Mouse (Mus musculus): Measurements from ENCODE around the gene Yae1d1. TPM values are rescaled to one million over a fixed set of nuclear protein-coding genes. Genes with fewer than 3 reads are reported as not detected.

Yae1d1 gene
- polyA plus RNA-seq (2015; fragmentation: Nextera tagmentation; extraction: Ambion mirVana): 100 and 102 TPM in 2 replicates

DNA sequence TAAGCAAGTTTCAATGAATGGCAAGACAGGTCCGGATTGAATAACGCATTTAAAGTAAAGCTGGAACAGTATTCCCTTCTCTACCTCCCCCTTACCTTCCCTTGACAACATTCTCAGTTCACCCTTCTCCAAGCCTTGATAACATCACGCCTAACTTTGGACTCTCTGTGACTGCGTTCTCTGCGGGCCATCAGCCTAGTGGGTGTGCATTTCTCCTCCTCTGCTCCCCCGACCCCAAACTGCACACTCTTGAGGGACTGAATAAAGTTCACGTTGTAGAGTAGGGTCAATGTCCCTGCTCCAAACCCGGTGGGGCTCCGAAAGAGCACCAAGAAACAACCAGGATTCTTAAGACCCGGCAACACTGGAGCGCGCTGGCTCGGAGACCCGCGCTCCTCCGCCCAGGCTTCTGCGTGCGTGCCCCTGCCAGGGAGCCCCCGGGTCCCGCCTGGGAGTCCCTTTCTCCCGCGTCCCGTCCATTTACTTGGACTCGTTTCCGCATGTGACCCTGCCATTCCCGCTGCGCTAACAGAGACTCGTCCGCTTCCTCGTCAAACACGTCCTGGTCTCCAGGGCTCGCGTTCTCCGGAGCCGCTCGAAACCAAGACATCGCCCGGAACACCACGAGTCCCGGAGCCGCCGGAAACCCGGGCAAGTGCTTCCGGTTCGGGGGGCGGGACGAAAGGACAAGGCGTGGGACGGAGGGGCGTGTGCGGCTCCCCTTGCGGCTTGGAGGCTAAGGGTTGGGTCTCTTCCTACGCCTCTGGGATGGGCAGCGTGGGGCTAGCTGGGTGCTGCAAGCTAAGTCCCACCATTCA is at the start of gene Yae1d1:
Yae1d1 (minus strand) TSS at position 653 of the 818 bp plus-strand sequence.
- Histone ChIP-seq H3K4me3 (peak within 1 kb of the TSS; percentile 85), H3K9ac (peak within 1 kb of the TSS; percentile 90), H3K9me3 (no peaks in the 10 kb centered on the region), H3K27ac (peak within 1 kb of the TSS; percentile 86), H3K27me3 (no peaks in the 10 kb centered on the region), H3K4me2 (peak within 1 kb of the TSS; percentile 83), H3K36me3 (no peaks in the 10 kb centered on the region; the same call in 1 of the 2 replicates), H3K4me1 (replicated peaks) (peaks cover 11% of the 10 kb centered on the region)
- under 1% methylated on average over 54 of the region's 54 CpGs for WGBS
- peak; percentile 99 for ATAC-seq (ENCODE audit: low FRiP score)

DNA sequence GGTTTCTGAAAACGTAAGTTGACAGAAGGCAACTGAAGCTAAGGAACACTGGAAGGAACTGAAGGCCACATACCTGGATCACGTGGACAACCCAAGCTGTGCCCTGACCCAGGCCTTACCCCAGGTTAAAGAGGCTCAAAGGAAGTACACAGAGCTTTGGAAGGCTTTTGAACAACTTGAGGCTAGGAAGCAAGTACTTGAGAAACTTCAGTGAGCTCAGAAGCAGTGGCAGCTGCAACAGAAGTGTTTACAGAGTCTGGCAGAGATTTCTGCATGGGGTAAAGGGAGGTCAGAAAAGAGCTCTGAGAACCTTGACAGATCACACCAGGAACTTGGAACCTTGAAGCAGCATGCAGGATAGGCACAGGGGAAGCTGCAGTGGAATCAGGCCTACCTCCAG is 45.7 kb upstream of the Yae1d1 start:
- H3K27ac ChIP-seq: no peak overlapping the region
- no peak overlapping the region for H3K4me2 ChIP-seq
- no peaks in the 10 kb centered on the region for H3K4me1 ChIP-seq (replicated peaks)
- no peak overlapping the region for H3K4me3 ChIP-seq
- no peaks in the 10 kb centered on the region for H3K36me3 ChIP-seq
- no peaks in the 10 kb centered on the region for H3K9me3 ChIP-seq
- H3K9ac ChIP-seq: no peak overlapping the region
- no peaks in the 10 kb centered on the region for H3K27me3 ChIP-seq
- WGBS: 75% methylated on average over 2 of the region's 2 CpGs
- ATAC-seq (ENCODE audit: low FRiP score): no peak

DNA sequence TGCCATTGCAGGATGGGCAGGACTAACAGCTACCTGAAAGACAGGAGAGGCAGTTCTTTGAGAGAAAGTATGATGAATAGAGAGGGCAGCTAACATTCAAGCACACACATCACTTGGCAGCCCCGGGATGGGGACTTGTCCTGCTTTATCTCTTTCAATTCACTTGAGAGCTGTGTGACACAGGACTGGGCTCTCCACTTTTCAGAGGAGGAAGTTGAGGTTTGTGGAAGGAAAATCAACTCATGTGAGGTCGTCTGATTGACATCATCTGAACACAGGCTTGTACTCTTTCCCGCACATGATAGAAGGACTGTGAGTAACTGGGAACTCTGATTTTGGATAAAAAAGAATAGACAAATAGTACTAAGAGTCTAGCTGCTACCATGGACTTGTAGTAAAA is 23.5 kb upstream of the Yae1d1 start:
- ATAC-seq (ENCODE audit: low FRiP score): no peak

DNA sequence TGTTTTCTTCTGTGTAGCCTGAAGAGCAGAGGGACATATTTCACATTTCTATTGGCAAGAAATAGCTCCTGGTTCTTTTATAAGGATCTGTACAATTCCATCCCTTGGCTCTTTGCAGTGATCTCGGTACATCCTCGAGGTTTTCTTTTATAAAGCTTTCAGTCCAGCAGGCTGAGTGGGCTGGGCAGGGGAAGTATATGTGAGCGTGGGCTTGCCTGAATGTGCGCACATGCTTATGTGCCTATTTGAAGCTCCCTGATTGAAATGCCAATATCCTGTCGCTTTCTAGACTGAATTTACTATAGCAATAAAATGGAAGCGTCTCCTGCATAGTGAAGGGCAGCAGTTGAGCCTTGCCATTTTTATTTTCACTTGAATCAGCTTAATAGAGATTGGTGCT is 20.1 kb upstream of the Yae1d1 start:
- 82% methylated on average over 6 of the region's 6 CpGs for whole genome bisulfite sequencing
- no peak overlapping the region for H3K4me2 ChIP-seq
- H3K27me3 ChIP-seq: no peaks in the 10 kb centered on the region
- no peak overlapping the region for H3K4me3 ChIP-seq
- H3K36me3 ChIP-seq: no peaks in the 10 kb centered on the region
- no peaks in the 10 kb centered on the region for H3K4me1 ChIP-seq (replicated peaks)
- no peak overlapping the region for H3K9ac ChIP-seq
- H3K27ac ChIP-seq: no peak overlapping the region
- no peak for ATAC-seq (ENCODE audit: low FRiP score)
- no peaks in the 10 kb centered on the region for H3K9me3 ChIP-seq

More for the DNA sequence above, 23.5 kb upstream of the Yae1d1 start:
- H3K4me2 ChIP-seq: no peak overlapping the region
- no peak overlapping the region for H3K27ac ChIP-seq
- H3K27me3 ChIP-seq: no peaks in the 10 kb centered on the region
- 81% methylated on average over 3 of the region's 3 CpGs for WGBS
- H3K4me1 ChIP-seq (replicated peaks): no peaks in the 10 kb centered on the region
- no peaks in the 10 kb centered on the region for H3K36me3 ChIP-seq
- H3K9me3 ChIP-seq: no peaks in the 10 kb centered on the region
- no peak overlapping the region for H3K9ac ChIP-seq
- H3K4me3 ChIP-seq: no peak overlapping the region

DNA sequence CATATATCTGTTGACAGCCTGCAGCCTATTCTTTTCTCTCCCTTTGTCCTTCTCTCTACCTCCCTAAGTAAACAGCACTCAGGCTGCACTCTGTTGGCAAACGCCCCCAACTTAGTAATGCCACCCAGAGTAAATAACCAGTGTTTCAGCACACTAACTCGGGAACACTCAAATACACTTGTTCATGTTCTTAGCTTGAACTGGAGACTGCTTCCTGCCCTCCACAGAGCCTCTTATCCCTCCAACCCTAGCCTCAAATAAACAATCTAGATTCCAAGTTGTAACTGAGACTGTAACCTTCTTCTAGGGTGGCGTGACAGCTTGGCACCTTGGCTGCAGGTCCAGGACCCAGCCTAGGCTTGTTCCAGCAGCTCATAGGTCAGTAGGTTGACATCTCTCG is 17.9 kb upstream of the Yae1d1 start:
- Histone ChIP-seq H3K27ac (no peak overlapping the region), H3K9me3 (no peaks in the 10 kb centered on the region), H3K27me3 (no peaks in the 10 kb centered on the region), H3K4me2 (no peak overlapping the region), H3K4me1 (replicated peaks) (no peaks in the 10 kb centered on the region), H3K9ac (no peak overlapping the region), H3K4me3 (no peak overlapping the region), H3K36me3 (no peaks in the 10 kb centered on the region)
- 84% methylated on average over 4 of the region's 4 CpGs for WGBS
- no peak for ATAC-seq (ENCODE audit: low FRiP score)

DNA sequence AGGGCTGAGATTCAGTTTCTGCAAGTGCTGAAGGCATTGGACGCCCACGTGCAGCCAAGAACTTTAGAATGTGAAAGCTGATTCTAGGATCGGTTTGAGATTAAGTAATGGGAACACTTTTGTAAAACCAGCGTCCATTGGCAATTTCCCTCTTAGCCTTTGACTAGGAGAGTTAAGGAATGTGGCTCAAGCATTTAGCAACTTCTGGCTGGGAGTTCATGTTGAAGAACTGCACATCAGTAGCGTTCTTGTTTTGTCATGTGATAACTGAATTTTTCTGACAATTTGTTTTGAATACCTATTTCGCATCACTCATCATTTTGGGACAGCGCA is 332 bp upstream of the Yae1d1 start:
- peaks cover 11% of the 10 kb centered on the region for H3K4me1 ChIP-seq (replicated peaks)
- peak overlapping the region; percentile 83 for H3K4me2 ChIP-seq
- H3K4me3 ChIP-seq: peak overlapping the region; percentile 85
- WGBS: 39% methylated on average over 7 of the region's 7 CpGs
- H3K27me3 ChIP-seq: no peaks in the 10 kb centered on the region
- H3K36me3 ChIP-seq: no peaks in the 10 kb centered on the region
- peak overlapping the region; percentile 86 for H3K27ac ChIP-seq
- H3K9me3 ChIP-seq: no peaks in the 10 kb centered on the region
- peak; percentile 21; the same call in 1 of the 2 replicates for ATAC-seq (ENCODE audit: low FRiP score)
- peak overlapping the region; percentile 90 for H3K9ac ChIP-seq

DNA sequence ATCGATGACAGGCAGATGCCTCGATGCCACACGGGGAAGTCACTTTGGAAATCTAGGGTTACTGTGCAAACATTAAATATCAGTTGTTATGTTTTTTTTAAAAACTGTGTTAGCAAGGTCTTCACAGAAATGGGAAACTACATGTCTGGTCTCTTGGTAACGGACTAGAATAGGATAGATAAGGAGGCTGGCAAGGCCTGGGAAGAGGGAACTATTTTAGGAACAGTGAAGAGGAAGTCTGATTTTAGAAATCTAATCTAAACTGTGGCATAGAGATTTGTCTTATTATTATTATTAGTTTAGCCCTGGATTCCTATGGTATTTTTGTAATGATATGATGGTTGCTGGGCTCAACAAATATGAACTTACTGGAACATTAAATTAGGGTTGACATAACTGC is 1.1 kb downstream of the Yae1d1 start:
- Histone ChIP-seq H3K27ac (no peak overlapping the region), H3K4me3 (peak overlapping the region; percentile 85), H3K4me1 (replicated peaks) (peaks cover 11% of the 10 kb centered on the region), H3K9me3 (no peaks in the 10 kb centered on the region), H3K27me3 (no peaks in the 10 kb centered on the region), H3K4me2 (peak overlapping the region; percentile 83), H3K36me3 (peaks cover 9% of the 10 kb centered on the region), H3K9ac (0 out of 2 replicates have a peak overlapping the region, but pooled peaks have one; percentile 29)
- ATAC-seq (ENCODE audit: low FRiP score): no peak
- 91% methylated on average over 4 of the region's 4 CpGs for WGBS

DNA sequence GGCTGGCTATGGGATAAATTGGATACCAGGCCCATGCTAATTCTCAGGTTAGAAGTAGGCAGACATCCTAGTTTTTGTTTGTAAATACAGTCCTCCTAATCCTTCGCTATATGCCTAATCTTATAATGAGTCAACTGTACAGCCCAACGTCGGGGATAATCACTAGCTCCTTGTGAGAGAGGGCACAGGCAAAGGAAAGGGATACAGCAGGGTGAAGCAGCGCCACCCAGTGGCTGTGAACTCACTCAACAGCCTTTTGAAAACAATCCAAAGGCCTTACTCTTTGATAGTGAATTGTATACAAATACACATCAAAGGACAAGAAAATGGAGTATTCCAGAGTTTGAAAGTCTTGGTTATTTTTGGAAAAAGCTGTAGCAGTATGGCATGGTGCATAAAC is 10.0 kb downstream of the Yae1d1 start:
- Histone ChIP-seq H3K4me3 (no peak overlapping the region), H3K36me3 (peaks cover 53% of the 10 kb centered on the region), H3K9me3 (0 out of 2 replicates have a peak, but pooled peaks cover 3% of the 10 kb centered on the region), H3K4me2 (no peak overlapping the region), H3K4me1 (replicated peaks) (no peaks in the 10 kb centered on the region), H3K9ac (no peak overlapping the region), H3K27me3 (no peaks in the 10 kb centered on the region), H3K27ac (no peak overlapping the region)
- 44% methylated on average over 4 of the region's 4 CpGs for WGBS
- ATAC-seq (ENCODE audit: low FRiP score): no peak

DNA sequence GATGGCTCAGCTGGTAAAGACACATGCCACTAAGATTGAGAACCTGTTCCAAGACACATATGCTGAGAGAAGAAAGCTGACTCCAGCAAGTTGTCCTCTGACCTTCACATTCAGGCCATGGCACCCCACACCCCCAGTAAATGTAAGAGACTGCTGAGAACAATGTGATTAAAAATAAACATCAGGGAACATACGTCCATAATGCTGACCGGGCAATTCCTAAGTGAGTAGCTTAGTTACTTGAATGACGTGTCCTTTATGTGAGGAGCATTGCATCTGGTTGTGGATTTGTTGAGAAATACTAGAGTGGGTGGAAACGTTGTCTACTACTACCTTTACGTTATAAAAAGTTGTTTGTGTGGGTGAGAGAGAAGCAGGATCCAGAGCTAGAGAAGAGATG is 10.5 kb downstream of the Yae1d1 start:
- 0 out of 2 replicates have a peak, but pooled peaks cover 3% of the 10 kb centered on the region for H3K9me3 ChIP-seq
- H3K27ac ChIP-seq: no peak overlapping the region
- no peak overlapping the region for H3K4me3 ChIP-seq
- no peaks in the 10 kb centered on the region for H3K4me1 ChIP-seq (replicated peaks)
- no peak overlapping the region for H3K4me2 ChIP-seq
- H3K27me3 ChIP-seq: no peaks in the 10 kb centered on the region
- H3K9ac ChIP-seq: no peak overlapping the region
- H3K36me3 ChIP-seq: peaks cover 50% of the 10 kb centered on the region
- 84% methylated on average over 5 of the region's 5 CpGs for WGBS
- ATAC-seq (ENCODE audit: low FRiP score): no peak

DNA sequence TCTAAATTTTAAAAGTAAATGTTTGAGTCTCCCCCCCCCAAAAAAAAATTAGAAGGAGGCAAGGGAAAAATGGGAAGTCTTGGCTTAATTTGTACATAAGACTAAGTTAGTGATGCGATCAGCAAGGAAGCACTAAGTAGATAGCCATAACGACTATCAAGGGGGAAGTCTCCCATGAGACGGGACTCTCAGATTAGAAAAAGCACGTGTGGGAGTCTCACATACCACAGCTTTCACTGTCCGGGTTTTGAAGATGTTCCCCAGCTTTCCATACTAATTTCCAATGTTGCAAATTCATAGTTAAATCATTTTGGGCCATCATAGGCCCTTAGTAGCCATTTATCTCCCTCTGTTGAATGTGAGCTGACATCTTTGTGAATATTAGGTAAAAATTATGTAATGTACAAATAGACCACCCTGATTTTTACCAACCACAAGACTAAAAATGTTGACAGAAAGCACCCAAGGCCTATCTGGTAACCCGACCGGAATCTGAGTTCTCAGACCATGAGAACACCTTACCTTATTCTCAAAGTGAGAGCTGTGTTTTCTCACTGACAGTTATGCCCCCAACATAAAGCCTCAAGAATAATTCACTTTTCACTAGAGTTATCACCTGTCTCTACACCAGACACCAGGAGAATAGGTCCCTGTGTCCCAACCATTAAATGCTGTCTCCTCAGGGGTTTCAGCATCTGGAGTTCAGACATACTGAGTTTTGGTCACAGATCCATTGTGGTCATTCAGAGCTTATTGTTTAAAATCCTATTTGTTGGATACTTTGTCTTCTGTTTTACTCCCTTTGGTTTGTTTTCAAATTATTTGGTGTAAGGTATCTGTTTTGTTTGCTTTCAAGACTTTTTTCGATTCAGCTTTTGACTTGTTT is 16.1 kb downstream of the Yae1d1 start:
- no peak overlapping the region for H3K27ac ChIP-seq
- no peak overlapping the region for H3K4me3 ChIP-seq
- H3K36me3 ChIP-seq: peaks cover 6% of the 10 kb centered on the region; the same call in 1 of the 2 replicates
- 0 out of 2 replicates have a peak, but pooled peaks cover 3% of the 10 kb centered on the region for H3K9me3 ChIP-seq
- no peak for ATAC-seq (ENCODE audit: low FRiP score)
- 84% methylated on average over 8 of the region's 8 CpGs for WGBS
- H3K4me2 ChIP-seq: no peak overlapping the region
- no peaks in the 10 kb centered on the region for H3K4me1 ChIP-seq (replicated peaks)
- no peaks in the 10 kb centered on the region for H3K27me3 ChIP-seq
- H3K9ac ChIP-seq: no peak overlapping the region

DNA sequence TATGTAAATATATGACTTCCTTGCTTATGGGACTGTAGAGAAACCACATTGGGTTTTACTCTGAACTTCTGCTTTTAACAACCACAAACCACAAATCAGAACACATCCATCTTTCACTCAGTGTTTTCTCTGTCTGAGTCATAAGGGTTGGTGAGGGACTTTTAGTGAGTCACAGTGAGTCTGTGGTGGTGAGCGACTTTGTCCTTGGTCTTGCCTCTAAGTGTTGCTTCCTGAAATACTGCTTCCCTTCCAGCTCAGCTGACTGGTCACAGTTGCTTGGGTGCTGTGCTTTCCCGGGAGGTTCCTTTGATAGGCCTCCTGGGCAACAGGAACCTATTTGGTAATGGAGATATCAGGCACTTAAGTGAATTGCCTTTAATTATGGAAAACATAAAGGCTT is 17.3 kb downstream of the Yae1d1 start:
- no peak overlapping the region for H3K27ac ChIP-seq
- H3K9me3 ChIP-seq: 0 out of 2 replicates have a peak, but pooled peaks cover 3% of the 10 kb centered on the region
- no peak overlapping the region for H3K4me2 ChIP-seq
- 68% methylated on average over 2 of the region's 2 CpGs for WGBS
- ATAC-seq (ENCODE audit: low FRiP score): no peak
- H3K27me3 ChIP-seq: no peaks in the 10 kb centered on the region
- H3K36me3 ChIP-seq: no peaks in the 10 kb centered on the region
- no peak overlapping the region for H3K4me3 ChIP-seq
- H3K4me1 ChIP-seq (replicated peaks): no peaks in the 10 kb centered on the region
- no peak overlapping the region for H3K9ac ChIP-seq

DNA sequence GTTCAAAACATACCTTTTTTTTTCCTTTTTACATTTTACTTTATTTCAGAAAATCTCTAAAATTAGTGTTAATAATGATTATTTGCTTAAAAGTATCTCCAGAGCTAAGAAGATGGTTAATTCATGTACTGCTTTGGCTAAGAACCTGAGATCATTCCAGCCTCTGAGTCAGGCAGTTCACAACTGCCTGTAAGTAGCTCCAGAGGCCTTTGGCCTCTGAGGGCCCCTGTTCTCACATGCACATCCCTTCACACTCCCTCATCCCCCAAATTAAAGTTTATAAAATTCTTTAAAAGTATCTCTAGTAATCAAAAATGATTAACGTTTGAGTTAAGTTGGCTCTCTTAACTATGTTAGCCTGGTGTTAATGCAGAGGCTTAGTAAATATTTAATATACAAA is 17.7 kb downstream of the Yae1d1 start:
- H3K36me3 ChIP-seq: no peaks in the 10 kb centered on the region
- H3K27me3 ChIP-seq: no peaks in the 10 kb centered on the region
- H3K27ac ChIP-seq: no peak overlapping the region
- H3K9me3 ChIP-seq: 0 out of 2 replicates have a peak, but pooled peaks cover 3% of the 10 kb centered on the region
- H3K4me2 ChIP-seq: no peak overlapping the region
- no peak overlapping the region for H3K4me3 ChIP-seq
- H3K9ac ChIP-seq: no peak overlapping the region
- WGBS: 86% methylated on average over 1 of the region's 1 CpGs
- ATAC-seq (ENCODE audit: low FRiP score): no peak
- no peaks in the 10 kb centered on the region for H3K4me1 ChIP-seq (replicated peaks)
